Mouse (Mus musculus) limb, embryonic 12.5 days (tissue): ENCODE results near the gene Myf5. TPM values are rescaled to one million over a fixed set of nuclear protein-coding genes. Genes with fewer than 3 reads are reported as not detected.

Experiments used
- ATAC-seq: fragments of 200-750 bp; cut with Nextera tagmentation; 2 replicates; pipeline ENCODE4 v1.8.0; 2017; ENCODE audit warnings: low read depth, moderate TSS enrichment; ENCODE audit not compliant: insufficient number of reproducible peaks, insufficient read depth, low FRiP score, low TSS enrichment
- H3K27ac ChIP-seq: fragments of 300-500 bp; sonication (generic); 2 replicates; pipeline ENCODE4 v1.5.1; 2016; ENCODE audit warnings: mild to moderate bottlenecking, moderate library complexity
- H3K27me3 ChIP-seq: fragments of 300-500 bp; sonication (generic); 2 replicates; pipeline ENCODE4 v1.6.1; 2016; ENCODE audit warnings: mild to moderate bottlenecking, moderate library complexity
- H3K36me3 ChIP-seq: fragments of 300-500 bp; sonication (generic); 2 replicates; pipeline ENCODE4 v1.6.1; 2016; ENCODE audit warnings: mild to moderate bottlenecking, moderate library complexity
- H3K4me1 ChIP-seq: fragments of 300-500 bp; sonication (generic); replicated peaks from 2 replicates; pipeline ENCODE4 v1.6.1; 2016
- H3K4me2 ChIP-seq: fragments of 300-500 bp; sonication (generic); 2 replicates; pipeline ENCODE4 v1.6.1; 2016; ENCODE audit warnings: mild to moderate bottlenecking, moderate library complexity
- H3K4me3 ChIP-seq: fragments of 300-500 bp; sonication (generic); replicated peaks from 2 replicates; pipeline ENCODE4 v1.5.1; 2016; ENCODE audit warnings: mild to moderate bottlenecking
- H3K9ac ChIP-seq: fragments of 300-500 bp; sonication (generic); replicated peaks from 2 replicates; pipeline ENCODE4 v1.6.1; 2016; ENCODE audit warnings: mild to moderate bottlenecking, moderate library complexity
- H3K9me3 ChIP-seq: fragments of 300-500 bp; sonication (generic); 2 replicates; pipeline ENCODE4 v1.6.1; 2016; ENCODE audit warnings: mild to moderate bottlenecking, moderate library complexity
- WGBS: fragments of 180-500 bp; shearing (Covaris S2); methylation state at CpG from one replicate; pipeline ENCODE4 v1.1.7; 2016; 5-methylcytosine and 5-hydroxymethylcytosine counted together
- microRNA-seq: library from miRNA; unstranded; fragments of <30 nt; microRNA quantifications from one replicate; pipeline ENCODE4, GENCODE M21; 2017
- polyA plus RNA-seq: library from polyadenylated mRNA; unstranded; fragments of >200 nt; fragmentation: Nextera tagmentation; extraction: Ambion mirVana; gene quantifications from 2 replicates; pipeline ENCODE4 v1.2.1, GENCODE M21; 2016

Myf5 gene
- polyA plus RNA-seq, 1 experiment from 2014 or later = 13.3 TPM

DNA sequence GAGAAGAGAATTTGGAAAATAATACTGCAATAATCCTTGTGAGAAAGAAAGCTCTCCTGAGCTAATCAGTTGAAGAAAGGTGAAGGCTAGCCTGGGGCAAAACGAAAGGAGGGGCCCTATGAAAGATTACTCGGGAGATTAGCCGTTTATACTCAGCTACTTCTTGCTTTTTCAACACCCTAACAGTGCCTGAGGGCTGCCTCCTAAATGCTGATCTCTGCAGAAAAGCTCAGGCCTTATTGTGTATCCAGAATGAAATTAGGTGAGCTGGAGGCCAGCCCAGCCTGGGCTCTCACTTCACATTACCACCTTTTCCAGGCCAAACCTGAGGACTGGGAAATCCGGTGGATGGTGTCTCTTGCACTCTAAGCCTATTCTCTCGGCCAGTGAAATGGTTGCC, 49.0 kb downstream of the Myf5 start:
- Histone ChIP-seq H3K4me3 (no peak overlapping the region), H3K27me3 (no peaks in the 10 kb centered on the region), H3K4me1 (no peaks in the 10 kb centered on the region), H3K9me3 (no peaks in the 10 kb centered on the region), H3K36me3 (no peaks in the 10 kb centered on the region), H3K27ac (no peak overlapping the region), H3K9ac (no peak overlapping the region), H3K4me2 (no peak overlapping the region)
- ATAC-seq = no peak
- 57% methylated on average over 5 of the region's 5 CpGs for WGBS

Small RNAs within 50 kb of the gene (microRNA-seq; reads per million reads assigned to microRNA genes)
- not detected for gene Gm44403

Other genes with a start within 250 kb of the Myf5 start
- 2.4 and 2.9 TPM in 2 replicates for gene Lin7a, start 214.4 kb downstream of the Myf5 start, polyA plus RNA-seq
- gene Myf6, start 8.6 kb upstream of the Myf5 start, polyA plus RNA-seq = 0.70 and 0.90 TPM in 2 replicates
- 0.21 and 0.27 TPM in 2 replicates for gene Ptprq, start 233.9 kb upstream of the Myf5 start, polyA plus RNA-seq